Mouse (Mus musculus) spleen, adult 12 weeks (tissue): Measurements from ENCODE around the gene Lrp8.

Experiments
- DNase-seq: peaks from one replicate; pipeline ENCODE4 v3.0.0; 2022; ENCODE audit warnings: low spot score

Lrp8 gene

DNA sequence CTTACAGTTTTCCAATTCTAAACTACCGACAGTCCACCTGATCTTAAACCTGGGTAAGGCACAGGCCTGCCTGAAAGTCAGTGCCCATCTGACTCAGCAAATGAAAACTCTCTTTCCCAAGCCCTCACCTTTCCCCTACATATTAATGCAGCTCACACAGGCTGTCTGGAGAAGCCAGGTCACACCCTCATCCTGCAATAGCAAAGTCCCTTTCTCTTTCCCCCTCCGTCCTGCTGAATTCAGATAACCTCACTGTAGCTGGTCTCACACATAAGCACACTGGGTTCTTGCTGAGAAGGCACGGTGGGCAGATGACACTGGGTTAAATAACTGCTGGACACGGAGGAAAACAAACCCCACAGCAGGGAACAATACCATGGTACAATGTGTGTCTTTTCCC lies 119.9 kb downstream of the Lrp8 start:
- no peak for DNase-seq

DNA sequence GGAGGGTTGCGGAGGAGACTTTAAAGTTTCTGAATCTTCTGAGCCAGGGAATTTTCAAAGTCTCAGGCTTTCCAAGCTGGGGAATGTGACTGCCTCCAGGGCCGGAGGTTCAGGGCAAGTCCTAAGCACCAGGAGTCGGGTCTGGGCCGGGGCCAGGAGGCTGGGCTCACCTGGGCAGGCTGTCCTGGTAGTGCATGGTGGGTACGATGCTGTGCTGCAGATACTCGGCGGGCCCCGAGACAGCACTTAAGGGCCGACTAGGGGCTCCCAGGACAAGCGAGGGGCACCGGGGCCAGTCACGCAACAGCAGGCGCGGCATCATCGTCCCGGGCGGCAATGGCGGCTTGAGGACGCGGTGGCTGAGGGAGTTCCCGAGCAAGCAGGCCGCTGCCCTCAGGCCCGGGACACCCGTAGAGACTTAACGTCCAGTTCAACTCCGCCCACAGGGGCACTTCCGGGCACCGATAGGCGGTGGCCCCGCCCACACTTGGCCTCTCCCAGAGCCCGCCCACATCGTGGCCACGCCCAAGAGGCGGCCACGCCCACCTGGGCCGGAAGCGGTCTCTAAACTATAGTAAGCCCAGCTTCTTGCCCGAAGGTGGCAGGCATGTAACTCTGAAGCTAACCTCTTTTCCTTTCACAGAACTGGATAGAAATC lies 121.2 kb downstream of the Lrp8 start, which contains the start of gene Cpt2:
Cpt2 (minus strand) TSS at position 466 of the 658 bp plus-strand sequence.
- DNase-seq, result peak; percentile 98

GRCm38 (mm10) chr4:107923803-107924194 lies 121.7 kb downstream of the Lrp8 start:
- no peak for DNase-seq
